Mouse (Mus musculus) hindbrain, embryonic 10.5 days (tissue): ENCODE results near the gene Zbtb22. TPM values are rescaled to one million over a fixed set of nuclear protein-coding genes. Genes with fewer than 3 reads are reported as not detected.

Experiments used
- DNase-seq: peaks from one replicate; pipeline ENCODE4 v3.0.0-alpha.2; 2017; ENCODE audit warnings: low spot score
- H3K27ac ChIP-seq: fragments of 300-500 bp; sonication (generic); 2 replicates; pipeline ENCODE4 v1.5.1; 2016; ENCODE audit warnings: mild to moderate bottlenecking, moderate library complexity
- H3K27me3 ChIP-seq: fragments of 300-500 bp; sonication (generic); 2 replicates; pipeline ENCODE4 v1.6.1; 2016; ENCODE audit warnings: mild to moderate bottlenecking; ENCODE audit not compliant: poor library complexity, insufficient read depth, severe bottlenecking
- H3K36me3 ChIP-seq: fragments of 300-500 bp; sonication (generic); 2 replicates; pipeline ENCODE4 v1.6.1; 2016; ENCODE audit warnings: mild to moderate bottlenecking, moderate library complexity
- H3K4me1 ChIP-seq: fragments of 300-500 bp; sonication (generic); replicated peaks from 2 replicates; pipeline ENCODE4 v1.6.1; 2016; ENCODE audit warnings: mild to moderate bottlenecking
- H3K4me3 ChIP-seq: fragments of 300-500 bp; sonication (generic); 2 replicates; pipeline ENCODE4 v1.5.1; 2016; ENCODE audit warnings: mild to moderate bottlenecking, moderate library complexity
- H3K9me3 ChIP-seq: fragments of 300-500 bp; sonication (generic); 2 replicates; pipeline ENCODE4 v1.6.1; 2016; ENCODE audit warnings: mild to moderate bottlenecking, moderate library complexity
- WGBS: fragments of 180-500 bp; shearing (Covaris S2); methylation state at CpG from one replicate; pipeline ENCODE4 v1.1.7; 2016; 5-methylcytosine and 5-hydroxymethylcytosine counted together
- polyA plus RNA-seq: library from polyadenylated mRNA; unstranded; fragments of >200 nt; fragmentation: Nextera tagmentation; extraction: Ambion mirVana; gene quantifications from 2 replicates; pipeline ENCODE4 v1.2.1, GENCODE M21; 2016

Zbtb22 gene
- polyA plus RNA-seq, 1 experiment from 2014 or later: 23.0 TPM

- Histone ChIP-seq H3K36me3 (peaks cover 46% of the 10 kb centered on the region), H3K4me3 (peak overlapping the region; percentile 95), H3K9me3 (no peaks in the 10 kb centered on the region), H3K27me3 (no peaks in the 10 kb centered on the region), H3K27ac (peak overlapping the region; percentile 92), H3K4me1 (peaks cover 41% of the 10 kb centered on the region)
- under 1% methylated on average over 14 of the region's 14 CpGs for WGBS
- DNase-seq: no peak
These were observed 5.8 kb upstream of the Zbtb22 start for GRCm38 (mm10) chr17:33909869-33910250.

GRCm38 (mm10) chr17:33910346-33911051 lies 5.2 kb upstream of the Zbtb22 start:
- H3K4me1 ChIP-seq: peaks cover 47% of the 10 kb centered on the region
- H3K4me3 ChIP-seq: peak overlapping the region; percentile 95
- WGBS: 55% methylated on average over 11 of the region's 11 CpGs
- peaks cover 50% of the 10 kb centered on the region for H3K36me3 ChIP-seq
- peak overlapping the region; percentile 92; the same call in 1 of the 2 replicates for H3K27ac ChIP-seq
- no peak for DNase-seq
- no peaks in the 10 kb centered on the region for H3K27me3 ChIP-seq
- H3K9me3 ChIP-seq: no peaks in the 10 kb centered on the region

GRCm38 (mm10) chr17:33911052-33911812 lies 4.5 kb upstream of the Zbtb22 start:
- Histone ChIP-seq H3K27ac (no peak overlapping the region), H3K4me3 (peak overlapping the region; percentile 7; the same call in 1 of the 2 replicates), H3K27me3 (no peaks in the 10 kb centered on the region), H3K9me3 (no peaks in the 10 kb centered on the region), H3K4me1 (peaks cover 51% of the 10 kb centered on the region), H3K36me3 (peaks cover 50% of the 10 kb centered on the region)
- WGBS: 94% methylated on average over 31 of the region's 31 CpGs
- no peak for DNase-seq

GRCm38 (mm10) chr17:33911813-33912414 lies 3.8 kb upstream of the Zbtb22 start:
- no peak for DNase-seq
- Histone ChIP-seq H3K4me3 (peak overlapping the region; percentile 5; the same call in 1 of the 2 replicates), H3K9me3 (no peaks in the 10 kb centered on the region), H3K27ac (no peak overlapping the region), H3K36me3 (peaks cover 52% of the 10 kb centered on the region), H3K27me3 (no peaks in the 10 kb centered on the region), H3K4me1 (peaks cover 58% of the 10 kb centered on the region)
- WGBS: 89% methylated on average over 28 of the region's 28 CpGs

GRCm38 (mm10) chr17:33913264-33913663 lies 2.4 kb upstream of the Zbtb22 start:
- WGBS: 93% methylated on average over 10 of the region's 10 CpGs
- Histone ChIP-seq H3K4me3 (no peak overlapping the region), H3K36me3 (peaks cover 65% of the 10 kb centered on the region), H3K27me3 (0 out of 2 replicates have a peak, but pooled peaks cover 10% of the 10 kb centered on the region), H3K27ac (no peak overlapping the region), H3K4me1 (peaks cover 64% of the 10 kb centered on the region), H3K9me3 (0 out of 2 replicates have a peak, but pooled peaks cover 2% of the 10 kb centered on the region)
- no peak for DNase-seq

GRCm38 (mm10) chr17:33913905-33914304 lies 1.8 kb upstream of the Zbtb22 start:
- no peak for DNase-seq
- Histone ChIP-seq H3K4me1 (peaks cover 64% of the 10 kb centered on the region), H3K9me3 (0 out of 2 replicates have a peak, but pooled peaks cover 2% of the 10 kb centered on the region), H3K27me3 (0 out of 2 replicates have a peak, but pooled peaks cover 16% of the 10 kb centered on the region), H3K27ac (no peak overlapping the region), H3K4me3 (0 out of 2 replicates have a peak overlapping the region, but pooled peaks have one; percentile 2), H3K36me3 (peaks cover 70% of the 10 kb centered on the region)
- 93% methylated on average over 8 of the region's 8 CpGs for WGBS

GRCm38 (mm10) chr17:33914969-33915391 lies 724 bp upstream of the Zbtb22 start:
- Histone ChIP-seq H3K27me3 (0 out of 2 replicates have a peak, but pooled peaks cover 17% of the 10 kb centered on the region), H3K36me3 (peaks cover 70% of the 10 kb centered on the region), H3K9me3 (0 out of 2 replicates have a peak, but pooled peaks cover 2% of the 10 kb centered on the region), H3K4me1 (peaks cover 70% of the 10 kb centered on the region), H3K27ac (no peak overlapping the region), H3K4me3 (peak overlapping the region; percentile 79)
- no peak for DNase-seq
- 69% methylated on average over 13 of the region's 13 CpGs for WGBS

GRCm38 (mm10) chr17:33916294-33916693 lies 590 bp downstream of the Zbtb22 start:
- H3K4me1 ChIP-seq: peaks cover 74% of the 10 kb centered on the region
- H3K36me3 ChIP-seq: peaks cover 60% of the 10 kb centered on the region
- H3K27me3 ChIP-seq: 0 out of 2 replicates have a peak, but pooled peaks cover 17% of the 10 kb centered on the region
- 1% methylated on average over 20 of the region's 20 CpGs for WGBS
- no peak for DNase-seq
- peak overlapping the region; percentile 79 for H3K4me3 ChIP-seq
- peak overlapping the region; percentile 96 for H3K27ac ChIP-seq
- 0 out of 2 replicates have a peak, but pooled peaks cover 2% of the 10 kb centered on the region for H3K9me3 ChIP-seq

GRCm38 (mm10) chr17:33916847-33917655 lies 1.3 kb downstream of the Zbtb22 start:
- Histone ChIP-seq H3K4me3 (peak overlapping the region; percentile 79), H3K27me3 (0 out of 2 replicates have a peak, but pooled peaks cover 17% of the 10 kb centered on the region), H3K36me3 (peaks cover 52% of the 10 kb centered on the region), H3K9me3 (0 out of 2 replicates have a peak, but pooled peaks cover 2% of the 10 kb centered on the region), H3K27ac (peak overlapping the region; percentile 46; the same call in 1 of the 2 replicates), H3K4me1 (peaks cover 71% of the 10 kb centered on the region)
- 74% methylated on average over 31 of the region's 31 CpGs for WGBS
- no peak for DNase-seq

GRCm38 (mm10) chr17:33917656-33918292 lies 2.1 kb downstream of the Zbtb22 start:
- H3K36me3 ChIP-seq: peaks cover 45% of the 10 kb centered on the region
- no peak for DNase-seq
- peaks cover 70% of the 10 kb centered on the region for H3K4me1 ChIP-seq
- WGBS: 85% methylated on average over 18 of the region's 18 CpGs
- 0 out of 2 replicates have a peak, but pooled peaks cover 2% of the 10 kb centered on the region for H3K9me3 ChIP-seq
- 0 out of 2 replicates have a peak, but pooled peaks cover 17% of the 10 kb centered on the region for H3K27me3 ChIP-seq
- peak overlapping the region; percentile 79 for H3K4me3 ChIP-seq
- no peak overlapping the region for H3K27ac ChIP-seq
